Mouse (Mus musculus): Measurements from ENCODE around the gene Arhgdia. TPM values are rescaled to one million over a fixed set of nuclear protein-coding genes. Genes with fewer than 3 reads are reported as not detected.
"Not testable (repeated sequence)": the region's sequence is repeated elsewhere in the genome, so short reads cannot be mapped to it uniquely, and the experiment has no call there.

Gene Arhgdia
- total RNA-seq, 2 experiments from 2014 or later: 351 to 368 TPM

- intact Hi-C loops (cut with DNase I): no loop called here
Measured at GRCm38 (mm10) chr11:120562949-120563348, 18.5 kb downstream of the Arhgdia start.

GRCm38 (mm10) chr11:120560952-120561728 lies 20.3 kb downstream of the Arhgdia start:
- DNase-seq: no peak
- intact Hi-C loops (cut with DNase I): no loop called here

More at GRCm38 (mm10) chr11:120562949-120563348, 18.5 kb downstream of the Arhgdia start:
- no peak for DNase-seq

- intact Hi-C loops (cut with DNase I); DNase-seq: not testable (repeated sequence)
Measured at GRCm38 (mm10) chr11:120558843-120559242, 22.6 kb downstream of the Arhgdia start.

GRCm38 (mm10) chr11:120555260-120555659 lies 26.2 kb downstream of the Arhgdia start:
- DNase-seq: no peak
- intact Hi-C loops (cut with DNase I): no loop called here

GRCm38 (mm10) chr11:120554834-120555233 lies 26.6 kb downstream of the Arhgdia start:
- DNase-seq: no peak
- intact Hi-C loops (cut with DNase I): no loop called here

- intact Hi-C loops (cut with DNase I): no loop called here
- DNase-seq: no peak
Measured at GRCm38 (mm10) chr11:120552736-120553135, 28.7 kb downstream of the Arhgdia start.

GRCm38 (mm10) chr11:120550810-120551440 lies 30.5 kb downstream of the Arhgdia start, which contains the start of gene Ppp1r27:
Gene Ppp1r27 (minus strand): TSS chr11:120551132.
- no peak for DNase-seq
- intact Hi-C loops (cut with DNase I): no loop called here

- intact Hi-C loops (cut with DNase I): no loop called here
- DNase-seq: no peak
Measured at GRCm38 (mm10) chr11:120549986-120550809, 31.2 kb downstream of the Arhgdia start.

- intact Hi-C loops (cut with DNase I): no loop called here
- DNase-seq: peak; percentile 95
Measured at GRCm38 (mm10) chr11:120549168-120549945, 32.1 kb downstream of the Arhgdia start, which contains the start of gene Mcrip1. Gene Mcrip1 (minus strand): TSS chr11:120549727.

- intact Hi-C loops (cut with DNase I): no loop called here
Measured at GRCm38 (mm10) chr11:120548786-120549167, 32.6 kb downstream of the Arhgdia start.

GRCm38 (mm10) chr11:120548214-120548613 lies 33.2 kb downstream of the Arhgdia start:
- intact Hi-C loops (cut with DNase I): no loop called here
- DNase-seq: no peak

More at GRCm38 (mm10) chr11:120548786-120549167, 32.6 kb downstream of the Arhgdia start:
- no peak for DNase-seq

- intact Hi-C loops (cut with DNase I): no loop called here
- DNase-seq: no peak
Measured at GRCm38 (mm10) chr11:120547469-120547868, 34.0 kb downstream of the Arhgdia start.

- intact Hi-C loops (cut with DNase I): no loop called here
Measured at GRCm38 (mm10) chr11:120545964-120546363, 35.5 kb downstream of the Arhgdia start.

GRCm38 (mm10) chr11:120542376-120542775 lies 39.0 kb downstream of the Arhgdia start:
- intact Hi-C loops (cut with DNase I): no loop called here

More at GRCm38 (mm10) chr11:120545964-120546363, 35.5 kb downstream of the Arhgdia start:
- no peak for DNase-seq

GRCm38 (mm10) chr11:120541907-120542306 lies 39.5 kb downstream of the Arhgdia start:
- intact Hi-C loops (cut with DNase I): no loop called here
- peak; percentile 43 for DNase-seq

More at GRCm38 (mm10) chr11:120542376-120542775, 39.0 kb downstream of the Arhgdia start:
- DNase-seq: no peak

- intact Hi-C loops (cut with DNase I): no loop called here
- peak; percentile 76 for DNase-seq
Measured at GRCm38 (mm10) chr11:120539285-120540014, 42.0 kb downstream of the Arhgdia start.

- intact Hi-C loops (cut with DNase I): no loop called here
- DNase-seq: no peak
Measured at GRCm38 (mm10) chr11:120538955-120539284, 42.5 kb downstream of the Arhgdia start.

- intact Hi-C loops (cut with DNase I): no loop called here
- DNase-seq: peak; percentile 95
Measured at GRCm38 (mm10) chr11:120538485-120538884, 42.9 kb downstream of the Arhgdia start.

GRCm38 (mm10) chr11:120535804-120536203 lies 45.6 kb downstream of the Arhgdia start:
- intact Hi-C loops (cut with DNase I): no loop called here
- DNase-seq: no peak

Measured in left cerebral cortex, postnatal 4 days (tissue).